In the genomic region with DNA sequence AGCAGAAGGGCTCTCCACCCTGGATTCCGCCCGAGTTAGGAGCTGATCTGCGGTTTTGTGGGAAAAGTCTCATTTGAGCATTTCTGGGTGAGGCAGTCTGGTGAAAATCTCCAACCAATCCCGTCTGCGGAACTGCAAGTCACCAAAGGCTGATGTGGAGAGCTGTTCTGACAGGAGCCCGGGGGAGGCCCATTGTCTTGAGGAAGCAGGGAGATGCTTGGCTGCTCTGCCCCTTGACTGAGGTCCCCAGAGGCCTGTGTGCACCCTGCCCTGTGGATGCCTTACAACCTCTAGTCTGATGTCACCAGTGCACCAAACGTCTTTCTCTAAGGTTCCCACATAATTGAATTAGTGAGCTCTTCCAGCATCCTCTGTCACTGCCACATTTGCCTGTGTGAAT, we compare ENCODE assay signal across 19 mouse cellular contexts. TPM values are rescaled to one million over a fixed set of nuclear protein-coding genes. Genes with fewer than 3 reads are reported as not detected.
DNase-seq lines count a peak whose midpoint lies in the region; ATAC-seq and TF ChIP-seq lines count a peak whose summit lies in the region.
"Had no signal": no experiment of that assay in that cellular context is flagged by ENCODE, and none has a peak within 500 bp of the region (broad histone marks: within the 10 kb centered on the region; RNA-seq: fewer than 3 reads in every experiment).

No protein-coding gene starts in this region.

- 56% methylated on average over 7 of the region's 7 CpGs for WGBS in lung, embryonic 15.5 days
- 74% methylated on average over 7 of the region's 7 CpGs for WGBS in intestine, embryonic 16.5 days

- no peak for TF ChIP-seq RAD21 in CH12.LX (IDR thresholded peaks at IDR 0.05; ENCODE audit: low read depth, low read length)

- H3K36me3 ChIP-seq in lung, embryonic 15.5 days = no peaks in the 10 kb centered on the region
- no peaks in the 10 kb centered on the region for H3K36me3 ChIP-seq in CH12.LX (replicated peaks in 1 of 2; ENCODE audit: control insufficient read depth in 1 of 2, insufficient read depth in 1 of 2, low read length in 1 of 2)
- H3K36me3 ChIP-seq in myocyte (ENCODE audit: control insufficient read depth, insufficient read depth) = no peaks in the 10 kb centered on the region
- H3K36me3 ChIP-seq in intestine, embryonic 16.5 days (ENCODE audit: control insufficient read depth, insufficient read depth, low read length) = no peaks in the 10 kb centered on the region
- H3K36me3 ChIP-seq: embryonic facial prominence, embryonic 12.5 days; heart, embryonic 13.5 days; hindbrain, embryonic 15.5 days had no signal

- no peak overlapping the region for H3K9ac ChIP-seq in lung, embryonic 15.5 days
- no peak overlapping the region for H3K9ac ChIP-seq in CH12.LX (ENCODE audit: insufficient read depth, low read depth)
- no peak overlapping the region for H3K9ac ChIP-seq in intestine, embryonic 16.5 days (ENCODE audit: low read depth, low read length)
- H3K9ac ChIP-seq: embryonic facial prominence, embryonic 12.5 days; forebrain, embryonic 13.5 days; forebrain, postnatal 0 days; heart, embryonic 13.5 days; hindbrain, embryonic 15.5 days had no signal

- no peak overlapping the region for H3K27ac ChIP-seq in lung, embryonic 15.5 days
- H3K27ac ChIP-seq in CH12.LX (ENCODE audit: insufficient read depth, low read depth) = no peak overlapping the region
- no peak overlapping the region for H3K27ac ChIP-seq in intestine, embryonic 16.5 days (ENCODE audit: low read length)
- H3K27ac ChIP-seq: embryonic facial prominence, embryonic 12.5 days; forebrain, embryonic 13.5 days; heart, embryonic 13.5 days; hindbrain, embryonic 15.5 days had no signal

- no peak overlapping the region for H3K4me2 ChIP-seq in lung, embryonic 15.5 days
- H3K4me2 ChIP-seq in CH12.LX (ENCODE audit: insufficient read depth, low read depth, poor library complexity, severe bottlenecking) = no peak overlapping the region
- H3K4me2 ChIP-seq in myocyte (ENCODE audit: low read depth) = peak overlapping the region; percentile 34
- H3K4me2 ChIP-seq in intestine, embryonic 16.5 days (ENCODE audit: low read depth, low read length) = no peak overlapping the region
- H3K4me2 ChIP-seq: embryonic facial prominence, embryonic 12.5 days; forebrain, embryonic 13.5 days; heart, embryonic 13.5 days; hindbrain, embryonic 15.5 days had no signal

- dilution Hi-C loops in CH12.LX (cut with MboI; ENCODE audit: extremely low pct_ligation_motif_present, extremely low pct_unique_long_range_greater_than_20kb, low sequenced_read_pairs) = no loop called here

- no peak overlapping the region for H3K4me3 ChIP-seq in lung, embryonic 15.5 days
- no peak overlapping the region for H3K4me3 ChIP-seq in CH12.LX (replicated peaks in 1 of 3; ENCODE audit: low read depth in 2 of 3, low read length in 2 of 3, poor library complexity in 1 of 3)
- H3K4me3 ChIP-seq in myocyte = no peak overlapping the region
- H3K4me3 ChIP-seq in intestine, embryonic 16.5 days (ENCODE audit: low read length) = no peak overlapping the region
- H3K4me3 ChIP-seq: embryonic facial prominence, embryonic 12.5 days; forebrain, embryonic 13.5 days; heart, embryonic 13.5 days; hindbrain, embryonic 15.5 days had no signal

- H3K9me3 ChIP-seq in lung, embryonic 15.5 days = no peaks in the 10 kb centered on the region
- no peaks in the 10 kb centered on the region for H3K9me3 ChIP-seq in CH12.LX (replicated peaks; ENCODE audit: low read length)
- H3K9me3 ChIP-seq in intestine, embryonic 16.5 days (ENCODE audit: control insufficient read depth, low read length) = no peaks in the 10 kb centered on the region
- H3K9me3 ChIP-seq: embryonic facial prominence, embryonic 12.5 days; forebrain, embryonic 13.5 days; heart, embryonic 13.5 days; hindbrain, embryonic 15.5 days had no signal

- no peak for TF ChIP-seq POLR2A in CH12.LX (IDR thresholded peaks at IDR 0.05; ENCODE audit: low read depth, low read length)
- no peak for TF ChIP-seq POLR2A in myocyte (IDR thresholded peaks at IDR 0.05; ENCODE audit: insufficient read length, low read depth)

- no peak for DNase-seq in lung, postnatal 4 days
- DNase-seq in 3134 (ENCODE audit: extremely low read depth, insufficient read length, low spot score) = peak; percentile 73
- peak; percentile 62 for DNase-seq in CH12.LX (ENCODE audit: extremely low read depth)
- no peak for DNase-seq in B cell, adult 2 months
- DNase-seq: adrenal gland, adult 2 months; adrenal gland, postnatal 25 days; cerebellum, adult 2 months; cerebellum, postnatal 10 days; embryo, embryonic 11 days; forebrain, postnatal 0 days; gastrocnemius, postnatal 14 days; heart, postnatal 36 days had no signal

- no peak overlapping the region for H3ac ChIP-seq in myocyte (ENCODE audit: control insufficient read depth, insufficient read length)

- no peak for TF ChIP-seq EP300 in CH12.LX (IDR thresholded peaks at IDR 0.05; ENCODE audit: low read length)

- peak; percentile 19; the same call in 1 of the 2 replicates for ATAC-seq in lung, embryonic 15.5 days (ENCODE audit: borderline replicate concordance, extremely low read depth, low FRiP score, low TSS enrichment)
- ATAC-seq in intestine, embryonic 16.5 days = no peak
- ATAC-seq: forebrain, embryonic 13.5 days; forebrain, postnatal 0 days had no signal

- H3K79me2 ChIP-seq in CH12.LX (replicated peaks; ENCODE audit: control insufficient read depth, extremely low read depth, insufficient read depth, poor library complexity, severe bottlenecking) (no peaks in the 10 kb centered on the region), myocyte (ENCODE audit: control insufficient read depth, insufficient read depth) (no peaks in the 10 kb centered on the region)

- in situ Hi-C loops in CH12.LX (cut with MboI; ENCODE audit: low pct_ligation_motif_present, low pct_unique_long_range_greater_than_20kb, low sequenced_read_pairs) = no loop called here

- TF ChIP-seq CTCF in CH12.LX (conservative IDR thresholded peaks at IDR 0.05 in 1 of 2, IDR thresholded peaks at IDR 0.05 in 1 of 2; ENCODE audit: low read depth in 2 of 2, low read length in 2 of 2) = no peak

- no peaks in the 10 kb centered on the region for H3K27me3 ChIP-seq in lung, embryonic 15.5 days
- H3K27me3 ChIP-seq in CH12.LX (replicated peaks) (no peaks in the 10 kb centered on the region), myocyte (ENCODE audit: control insufficient read depth, insufficient read depth, insufficient read length) (no peaks in the 10 kb centered on the region)
- no peaks in the 10 kb centered on the region for H3K27me3 ChIP-seq in intestine, embryonic 16.5 days (replicated peaks; ENCODE audit: control insufficient read depth, insufficient read depth, low read length)
- H3K27me3 ChIP-seq: embryonic facial prominence, embryonic 12.5 days; forebrain, embryonic 13.5 days; heart, embryonic 13.5 days; hindbrain, embryonic 15.5 days had no signal

- H3K4me1 ChIP-seq in lung, embryonic 15.5 days = no peaks in the 10 kb centered on the region; the same call in 1 of the 2 replicates
- peaks cover 2 to 10% of the 10 kb centered on the region in 2 experiments; a peak in 2 of 4 replicates for H3K4me1 ChIP-seq in CH12.LX (ENCODE audit: control insufficient read depth in 1 of 2, insufficient read depth in 2 of 2)
- H3K4me1 ChIP-seq in intestine, embryonic 16.5 days (ENCODE audit: control insufficient read depth, insufficient read depth, low read length) = no peaks in the 10 kb centered on the region
- H3K4me1 ChIP-seq: embryonic facial prominence, embryonic 12.5 days; forebrain, embryonic 13.5 days; heart, embryonic 13.5 days; hindbrain, embryonic 15.5 days had no signal

TF ChIP-seq in CH12.LX, 34 proteins besides CTCF, POLR2A, EP300 and RAD21:
- TF ChIP-seq SMC3 (IDR thresholded peaks at IDR 0.05; ENCODE audit: low read depth, low read length) = no peak

TF ChIP-seq in myocyte, 11 proteins besides CTCF, POLR2A, EP300 and RAD21:
- no peak for TF ChIP-seq E2F4 (IDR thresholded peaks at IDR 0.05; ENCODE audit: insufficient read depth)
- TF ChIP-seq USF1 (IDR thresholded peaks at IDR 0.05; ENCODE audit: low read depth) = no peak
- no peak for TF ChIP-seq MAX (IDR thresholded peaks at IDR 0.05; ENCODE audit: low read depth)
- TF ChIP-seq REST (IDR thresholded peaks at IDR 0.05; ENCODE audit: insufficient read depth, insufficient read length) = no peak
- no peak for TF ChIP-seq SRF (IDR thresholded peaks at IDR 0.05; ENCODE audit: control insufficient read depth, insufficient read length, low read depth)
- TF ChIP-seq POLR2AphosphoS2 (IDR thresholded peaks at IDR 0.05; ENCODE audit: insufficient read length, low read depth) = no peak
- no peak for TF ChIP-seq TCF3 (IDR thresholded peaks at IDR 0.05; ENCODE audit: insufficient read length, low read depth)
- TF ChIP-seq MYOG (IDR thresholded peaks at IDR 0.05; ENCODE audit: control insufficient read depth in 1 of 3, insufficient read depth in 1 of 3, insufficient read length in 2 of 3, low read depth in 2 of 3) = no peak
TF ChIP-seq in myocyte: peak in this region for 0.

RNA-seq across cellular contexts. Expression of a gene that starts 49.0 kb away (rescaled TPM):
- polyA plus RNA-seq in lung, embryonic 15.5 days (2015; fragmentation: Nextera tagmentation; extraction: Ambion mirVana) = 68.8 and 69.7 TPM in 2 replicates
- 32.8 and 38.6 TPM in 2 replicates for total RNA-seq in CH12.LX (2012; rRNA removed)
- total RNA-seq in CH12.LX (2014; rRNA removed) = 114 and 133 TPM in 2 replicates
- 62.8 and 69.2 TPM in 2 replicates for polyA plus RNA-seq in CH12.LX (2012; ENCODE audit: insufficient read length, low read depth)
- polyA plus RNA-seq in myocyte (2012; fragmentation: generic; extraction: Trizol) = 18.3 TPM
- 47.4 and 50.6 TPM in 2 replicates for polyA plus RNA-seq in intestine, embryonic 16.5 days (2015; fragmentation: Nextera tagmentation; extraction: Ambion mirVana)

Comparison
In these comparisons a context has a peak if more than half of its experiments do, and no peak if none do; other contexts are left out.
1. DNase-seq: peak in 3134 (single experiment) and CH12.LX (single experiment); none in lung, postnatal 4 days (0 of 2) and B cell, adult 2 months (0 of 2).